Mouse (Mus musculus): ENCODE data around the gene Gsx2.

DNA sequence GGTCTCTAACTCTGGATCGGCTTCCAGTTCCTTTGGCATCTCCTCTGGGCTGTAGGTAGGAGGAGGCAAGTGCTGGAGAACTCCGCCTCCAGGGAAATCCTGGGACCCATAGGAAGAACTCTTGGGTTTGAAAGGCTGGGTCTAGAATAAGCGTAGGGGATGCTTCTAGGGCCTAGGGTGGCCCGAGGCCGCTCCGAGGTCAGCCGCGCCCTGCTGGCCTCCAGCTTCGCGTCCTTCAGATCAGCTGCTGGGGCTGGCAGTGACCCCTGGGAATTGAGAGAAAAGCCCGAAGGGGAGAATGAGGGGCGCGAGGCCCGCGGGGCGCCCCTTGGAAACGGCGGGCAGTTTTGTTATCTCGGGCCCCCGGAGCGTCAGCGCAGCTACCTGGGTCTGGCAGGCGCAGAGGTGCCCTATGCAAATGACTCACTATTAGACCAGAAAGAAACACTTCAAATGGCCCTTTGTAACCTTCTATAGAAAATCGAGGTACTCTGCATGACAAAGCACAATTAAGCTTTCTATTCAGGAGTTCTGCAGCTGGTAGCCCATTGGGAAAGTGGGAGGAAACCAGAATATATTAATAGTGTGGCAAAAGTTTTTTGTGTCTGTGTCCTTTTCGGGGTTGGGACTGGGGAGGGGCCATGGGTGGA lies 9.6 kb downstream of the Gsx2 start:
- TF ChIP-seq POLR2A (IDR thresholded peaks at IDR 0.05; ENCODE audit: borderline replicate concordance, control insufficient read depth, low read depth, low read length) = no peak
- TF ChIP-seq CTCF (IDR thresholded peaks at IDR 0.05; ENCODE audit: control insufficient read depth, insufficient read depth, low read length) = no peak
